Mouse (Mus musculus) mouse trophoblast stem cell (cell line): Measurements from ENCODE around the gene Irak3.

Source experiments
- in situ Hi-C, 2 experiments: fragments of 300-500 bp; cut with MseI, MboI; formaldehyde crosslinking; loops; 2 replicates in 1 of 2; 3 replicates in 1 of 2; pipeline ENCODE4 v1.15.1; 2025

The Irak3 gene

DNA sequence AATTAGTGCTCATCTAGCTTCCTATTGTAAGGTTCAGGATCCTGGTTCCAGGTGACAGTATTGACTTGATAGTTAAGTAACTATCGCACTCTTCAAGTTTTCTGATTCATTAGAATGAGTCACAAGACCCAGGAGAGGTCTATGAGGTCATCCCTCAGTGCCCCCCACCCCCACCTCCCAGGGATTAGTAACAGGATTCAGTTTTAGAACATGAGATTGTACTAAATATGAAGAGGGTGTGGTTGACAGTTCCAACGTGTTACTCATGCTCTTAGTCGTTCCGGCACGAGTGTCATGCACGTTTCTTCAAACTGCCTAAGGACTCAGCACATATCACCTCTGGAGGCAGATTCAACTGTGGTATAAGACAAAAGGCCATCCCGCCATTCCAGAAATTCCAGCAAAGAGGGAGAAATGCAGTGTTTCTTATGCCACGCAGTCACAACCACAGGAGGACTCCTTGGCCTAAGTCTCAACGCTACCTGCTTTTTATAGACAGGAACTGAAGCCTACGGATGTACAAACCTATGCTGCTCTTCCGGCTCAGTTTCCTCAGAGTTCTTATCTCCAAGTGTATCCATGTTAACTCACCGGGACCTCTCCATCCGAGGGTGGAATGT lies 2.8 kb upstream of the Irak3 start:
- in situ Hi-C loops: no loop called here

DNA sequence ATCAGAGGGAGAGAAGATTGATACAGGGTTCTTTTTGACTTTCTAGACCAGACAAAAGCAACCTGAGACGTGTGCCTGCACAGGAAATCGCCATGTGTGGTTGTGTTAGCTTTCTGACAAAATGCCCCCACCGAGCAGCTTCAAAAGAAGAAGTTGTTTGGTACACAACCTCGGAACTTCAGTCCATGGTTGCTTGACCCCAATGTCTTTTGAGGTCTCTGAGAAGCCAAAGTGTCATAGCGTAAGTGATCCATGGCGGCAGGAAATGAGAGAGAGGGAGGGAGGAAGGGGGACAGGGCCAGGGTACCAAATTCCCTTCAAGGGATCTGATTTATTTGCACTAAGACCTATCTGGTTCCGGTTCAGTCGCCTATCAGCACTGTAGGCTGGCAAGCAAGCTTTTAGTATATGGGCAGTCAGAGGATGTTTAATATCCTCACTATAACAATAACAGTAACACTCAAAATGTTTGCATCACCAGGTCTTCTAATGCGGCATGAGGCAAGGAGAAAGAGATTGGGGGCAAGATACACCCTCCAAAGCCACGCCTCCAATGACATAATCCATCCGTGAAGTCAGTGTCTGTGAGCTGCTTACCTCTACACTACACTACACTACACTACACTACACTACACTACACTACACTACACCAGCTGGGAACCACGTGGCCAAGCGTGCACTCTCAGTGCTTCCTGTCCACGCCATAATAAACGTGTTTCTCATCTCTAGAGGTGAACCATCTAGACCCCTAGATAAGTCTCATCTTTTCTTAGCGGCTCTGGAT lies 729 bp upstream of the Irak3 start:
- in situ Hi-C loops: no loop called here

GRCm38 (mm10) chr10:120201131-120201921 lies 604 bp downstream of the Irak3 start, which contains the start of gene Tmbim4:
Tmbim4 (plus strand) TSS chr10:120201590.
- in situ Hi-C loops: no loop called here

DNA sequence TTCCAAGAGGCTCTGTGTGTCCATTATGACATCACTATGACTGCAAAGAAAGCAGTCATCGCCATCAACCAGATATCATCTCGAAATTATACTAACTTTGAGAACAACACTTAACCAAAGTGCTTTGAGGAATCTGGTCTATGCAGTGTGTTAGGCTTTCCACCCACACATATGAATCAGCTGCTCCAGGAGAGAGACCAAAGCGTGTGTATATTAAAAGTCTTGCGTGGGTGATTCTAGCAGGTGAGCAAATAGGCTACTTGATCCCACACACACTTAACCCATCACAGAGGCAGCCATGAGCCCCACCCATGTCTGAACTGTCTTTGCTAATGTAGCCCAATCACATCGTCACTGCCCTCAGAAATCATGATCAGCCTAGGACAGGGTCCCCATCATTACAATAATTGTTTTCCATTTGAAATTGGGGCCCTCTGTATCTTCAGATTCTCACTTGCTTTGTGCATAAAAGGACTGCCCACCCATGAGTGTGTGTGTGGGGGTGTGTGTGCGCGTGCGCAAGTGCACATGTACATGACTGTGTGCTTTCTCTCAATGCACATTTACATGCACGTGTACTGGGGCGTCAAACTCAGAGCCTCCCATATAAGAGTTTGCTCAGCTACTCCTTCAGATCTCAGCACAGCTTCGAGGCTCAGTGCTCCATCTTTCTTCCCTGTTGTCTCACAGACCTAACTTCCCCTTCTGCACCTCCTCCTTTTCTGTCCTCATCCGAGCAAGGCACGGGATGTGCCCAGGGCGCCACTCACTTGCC lies 4.7 kb downstream of the Irak3 start:
- in situ Hi-C loops: no loop called here

DNA sequence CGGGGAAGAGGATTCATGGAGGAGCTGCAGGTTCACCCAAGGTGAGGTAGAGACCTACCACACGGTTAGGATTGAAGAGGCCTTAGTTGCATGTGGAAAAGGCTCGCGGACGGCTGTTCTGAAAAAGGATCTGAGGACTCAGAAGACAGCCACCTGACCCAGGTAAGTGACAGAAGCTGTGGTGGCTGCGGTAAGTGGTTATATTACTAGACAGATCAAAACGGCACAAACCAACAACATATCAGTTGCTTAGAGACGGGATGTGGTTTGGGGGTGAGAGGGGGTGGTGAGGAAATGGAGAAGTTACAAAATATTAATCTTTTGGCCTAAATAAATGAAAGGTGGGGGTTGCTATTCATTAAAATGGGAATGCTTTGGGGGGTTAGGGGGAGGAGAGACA lies 8.7 kb downstream of the Irak3 start:
- in situ Hi-C loops: no loop called here

- in situ Hi-C loops: no loop called here
These were observed 9.7 kb downstream of the Irak3 start for GRCm38 (mm10) chr10:120192278-120192677.

DNA sequence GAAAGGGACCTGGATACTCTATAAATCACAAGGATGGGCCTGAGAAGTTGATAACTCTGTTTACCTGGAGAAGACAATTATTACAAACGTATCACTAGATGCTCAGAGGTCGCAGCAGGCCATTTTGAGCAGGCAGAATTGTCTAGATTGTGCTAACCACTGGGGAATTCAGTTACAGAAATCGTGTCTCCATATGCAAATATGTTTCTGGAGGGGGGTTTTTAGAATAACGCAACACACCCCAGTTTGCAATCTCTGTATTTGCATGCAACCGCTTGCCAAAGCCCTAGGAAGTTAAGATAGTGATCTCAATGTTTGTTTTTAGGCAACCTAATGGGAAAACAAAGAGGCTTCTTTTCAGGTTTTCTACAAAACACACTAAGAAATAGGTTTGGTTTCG lies 10.8 kb downstream of the Irak3 start:
- in situ Hi-C loops: no loop called here

DNA sequence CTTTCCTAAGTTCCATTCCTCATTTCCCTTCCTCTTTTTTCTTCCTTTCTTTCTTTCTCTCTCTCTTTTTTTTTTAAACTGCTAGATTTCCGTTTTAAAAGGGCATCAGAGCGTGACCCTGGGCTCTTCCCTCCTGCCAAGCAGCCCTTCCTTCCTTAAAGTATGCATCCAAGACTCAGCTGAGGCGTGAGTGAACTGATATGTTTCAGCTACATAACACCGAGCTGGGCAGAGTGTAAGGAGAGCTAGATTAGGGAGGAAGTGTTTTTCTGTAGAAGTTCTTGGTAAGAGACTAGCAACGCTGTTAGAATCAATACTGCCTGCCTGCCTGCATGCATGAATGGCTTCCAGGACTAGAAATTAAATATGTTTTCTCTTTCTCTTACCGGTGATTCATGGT lies 12.1 kb downstream of the Irak3 start:
- in situ Hi-C loops: no loop called here

- in situ Hi-C loops: no loop called here
These were observed 12.7 kb downstream of the Irak3 start for GRCm38 (mm10) chr10:120189276-120189675.

DNA sequence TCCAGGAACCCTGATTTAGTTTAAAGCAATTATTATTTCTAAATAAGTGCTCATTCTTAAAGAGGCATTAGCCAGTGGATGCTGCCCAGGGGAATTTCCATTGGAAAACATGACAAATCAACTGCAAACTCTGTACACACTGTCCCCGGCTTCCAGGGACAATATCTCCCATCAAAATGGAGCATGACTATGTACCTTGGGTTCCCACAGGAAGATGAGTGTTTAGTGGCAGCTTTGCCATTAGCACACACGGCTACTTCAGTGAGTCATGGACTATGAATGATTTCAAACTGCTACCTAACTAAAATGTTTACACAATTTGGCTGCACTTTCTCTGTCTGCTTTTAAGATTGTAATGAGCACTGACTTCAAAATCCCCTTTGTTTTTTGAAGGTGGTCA lies 13.4 kb downstream of the Irak3 start:
- in situ Hi-C loops: no loop called here

DNA sequence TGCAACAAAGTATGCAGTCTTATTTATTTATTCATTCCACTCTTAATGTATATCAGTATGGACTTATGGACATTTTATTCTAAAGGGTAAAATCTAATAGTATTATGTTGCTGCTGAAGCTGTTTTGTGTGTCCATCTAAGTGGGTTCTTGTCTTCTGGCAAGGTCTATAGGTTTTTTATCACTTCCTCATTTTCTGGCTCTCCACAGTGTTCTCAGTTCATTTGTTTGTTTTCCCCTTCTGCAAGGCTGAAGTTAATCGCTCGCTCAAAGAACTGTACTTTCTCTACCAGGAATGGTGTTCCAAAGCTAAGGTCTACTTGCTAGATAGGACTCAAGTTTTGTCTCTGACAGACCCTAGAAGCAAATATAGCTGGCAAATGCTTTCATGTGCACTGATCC lies 18.6 kb downstream of the Irak3 start:
- in situ Hi-C loops: no loop called here

DNA sequence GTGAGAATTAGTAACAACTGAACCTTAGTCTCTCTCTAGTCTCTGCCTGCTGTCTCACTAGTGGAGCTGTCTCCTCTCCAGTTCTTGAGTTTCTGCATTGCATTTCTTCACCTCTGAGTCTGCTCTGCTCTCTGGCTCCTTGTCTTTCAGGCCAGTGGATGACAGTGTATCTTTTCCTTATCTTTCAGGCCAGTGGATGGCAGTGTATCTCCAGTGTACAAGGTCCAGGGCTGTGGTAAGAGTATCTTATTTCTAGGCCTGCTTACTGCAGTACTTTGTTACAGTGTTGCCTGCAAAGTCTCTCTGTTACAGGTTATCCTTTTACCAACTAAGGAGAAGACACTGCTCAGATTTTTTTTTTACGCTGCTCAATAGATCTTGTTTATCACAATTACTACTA lies 19.0 kb downstream of the Irak3 start:
- in situ Hi-C loops: no loop called here

DNA sequence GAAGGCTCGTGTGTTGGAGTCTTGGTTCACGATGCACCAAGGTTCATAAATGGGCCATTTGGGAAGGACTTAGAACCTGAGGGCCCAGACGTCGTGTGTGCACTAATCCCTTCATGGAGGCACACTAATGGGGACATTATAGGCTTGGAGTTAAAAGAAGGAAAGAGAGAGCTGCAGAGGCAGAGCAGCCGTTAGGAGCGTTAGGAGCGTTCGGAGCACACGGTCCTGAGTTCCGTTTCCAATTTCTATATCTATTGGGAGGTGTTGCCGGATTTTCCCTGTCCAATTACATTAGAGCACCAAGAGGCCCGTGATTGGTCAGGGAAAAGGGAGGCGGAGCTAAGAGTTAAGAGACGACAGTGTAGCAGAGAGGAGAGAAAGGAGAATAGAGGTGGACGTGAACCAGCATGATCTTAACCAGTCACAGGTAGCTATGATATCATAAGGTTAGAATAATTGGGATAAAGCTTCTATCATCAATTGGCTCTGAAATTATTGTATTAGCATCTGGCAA lies 27.7 kb downstream of the Irak3 start:
- in situ Hi-C loops: no loop called here

- in situ Hi-C loops: no loop called here
These were observed 30.6 kb downstream of the Irak3 start for GRCm38 (mm10) chr10:120171340-120171739.

DNA sequence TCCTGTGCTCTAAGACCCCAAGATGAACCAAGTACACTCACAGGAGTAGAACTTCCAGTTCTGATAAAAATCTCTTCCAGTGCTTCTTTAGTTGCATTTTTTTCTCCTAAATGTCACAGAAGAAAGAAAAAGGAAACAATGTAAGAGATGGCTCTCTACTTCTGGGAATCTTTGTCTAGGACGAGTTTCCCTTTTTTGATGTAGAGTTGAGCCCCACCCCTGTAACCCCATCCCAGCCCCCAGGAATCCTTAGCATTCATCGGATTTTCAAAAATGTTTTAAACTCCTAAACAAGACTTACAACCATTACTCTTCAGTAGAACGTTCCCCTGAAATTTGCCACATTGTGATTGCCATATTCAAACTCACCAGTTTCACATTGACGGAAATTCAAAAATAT lies 31.7 kb downstream of the Irak3 start:
- in situ Hi-C loops: no loop called here

GRCm38 (mm10) chr10:120169841-120170240 lies 32.1 kb downstream of the Irak3 start:
- in situ Hi-C loops: no loop called here

DNA sequence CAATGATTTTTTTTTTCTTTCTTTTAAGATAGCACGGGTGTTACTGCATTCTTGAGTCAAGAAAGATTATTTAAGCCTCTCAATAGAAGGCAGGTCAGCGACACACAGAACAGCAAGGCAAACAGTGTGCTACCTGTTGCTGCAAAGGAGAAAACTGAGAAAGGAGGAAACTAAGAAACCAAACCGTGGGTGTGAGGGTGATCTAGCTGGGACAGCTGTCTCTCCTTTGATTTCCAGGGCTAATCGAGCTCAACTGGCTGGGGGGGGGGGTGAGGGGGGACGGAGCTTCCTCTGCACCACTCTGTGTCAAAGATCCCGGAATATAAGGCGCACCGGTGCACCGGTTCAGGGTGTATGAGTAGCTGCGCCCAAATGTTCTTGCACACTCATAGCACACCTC lies 32.9 kb downstream of the Irak3 start:
- in situ Hi-C loops: no loop called here

GRCm38 (mm10) chr10:120168070-120168469 lies 33.9 kb downstream of the Irak3 start:
- in situ Hi-C loops: no loop called here

GRCm38 (mm10) chr10:120165793-120166503 lies 36.0 kb downstream of the Irak3 start:
- in situ Hi-C loops: no loop called here

DNA sequence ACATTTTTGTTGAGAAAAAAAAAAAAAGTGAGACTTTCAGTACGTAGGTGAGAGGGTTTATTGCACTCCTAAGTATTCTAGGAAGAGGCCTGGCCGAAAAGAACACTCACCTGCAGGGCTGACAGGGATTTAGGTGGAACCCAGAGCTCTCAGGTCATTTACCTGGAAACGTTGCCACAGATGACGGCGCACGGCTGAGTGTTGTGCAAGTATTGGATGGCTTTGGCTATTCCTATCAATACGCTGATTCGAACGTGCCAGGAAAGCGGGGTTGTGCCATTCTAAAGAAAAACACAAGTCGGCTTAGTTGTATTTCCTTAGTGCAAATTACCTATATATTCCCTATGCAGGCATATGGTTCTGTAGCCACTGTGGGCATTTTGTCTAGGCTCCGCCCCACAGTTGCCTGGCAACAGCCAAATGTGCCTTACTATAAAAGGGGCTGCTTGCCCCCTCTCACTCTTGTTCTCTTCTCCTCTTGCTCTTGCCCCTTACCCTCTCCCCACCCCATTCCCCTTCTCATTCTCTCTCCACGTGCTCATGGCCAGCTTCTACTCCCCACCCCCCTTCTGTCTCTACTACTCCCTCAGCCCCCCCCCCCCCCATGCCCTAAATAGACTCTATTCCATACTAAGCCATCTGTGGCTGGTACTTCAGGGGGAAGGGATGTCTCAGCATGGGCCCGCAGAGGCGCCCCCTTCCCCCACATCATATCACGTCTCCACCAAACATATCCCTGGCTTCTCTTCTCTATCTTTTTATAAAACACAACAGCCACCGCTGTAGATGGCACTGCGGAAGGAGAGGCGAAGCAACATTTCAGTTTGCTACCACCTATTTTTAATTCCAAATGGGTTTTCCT lies 36.8 kb downstream of the Irak3 start:
- in situ Hi-C loops: no loop called here
